Mouse (Mus musculus): ENCODE measurements at regions not wholly inside any gene's neighbourhood (a gene's known extent, or its start where the extent isn't known, plus 50 kb on each side); places are given as distances from the start of the nearest gene placed in this dataset.
"Not testable (repeated sequence)": the region's sequence is repeated elsewhere in the genome, so short reads cannot be mapped to it uniquely, and the experiment has no call there.

DNA sequence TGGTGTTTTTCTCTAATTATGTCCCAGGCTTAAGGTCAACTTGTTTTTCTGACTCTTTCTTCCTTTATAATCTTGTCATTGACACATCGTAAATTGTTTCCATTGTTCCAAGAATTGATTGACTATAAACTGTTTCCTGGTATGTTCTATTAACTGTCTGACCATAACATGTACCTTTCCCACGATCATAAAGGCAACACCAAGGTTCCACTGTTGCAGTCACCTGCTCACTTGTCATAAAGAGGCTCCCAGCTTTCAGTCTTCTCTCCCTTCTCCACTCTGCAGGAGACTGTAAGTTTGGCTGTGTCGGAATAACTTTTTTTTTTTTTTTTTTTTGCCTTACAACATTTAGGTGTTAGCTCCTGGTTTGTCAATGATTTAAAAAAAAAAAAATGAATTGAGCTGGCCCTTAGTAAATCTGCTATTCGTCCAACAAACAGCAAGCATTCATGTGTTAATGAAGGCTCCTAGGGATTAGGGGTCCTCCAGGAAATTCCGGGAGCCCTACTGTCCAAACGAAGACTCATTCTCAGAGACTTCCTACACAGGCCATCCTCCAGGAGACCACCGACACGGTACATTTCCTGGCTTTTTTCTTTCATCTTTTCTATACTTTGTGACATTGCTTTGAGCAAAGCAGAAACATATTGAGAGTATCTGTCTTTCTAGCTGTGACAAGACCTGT lies 122.2 kb upstream of the Trim24 start:
- Histone ChIP-seq H3K4me1 (ENCODE audit: control insufficient read depth, insufficient read depth, low read length) (no peaks in the 10 kb centered on the region), H3K27ac (ENCODE audit: low read depth, low read length) (no peak overlapping the region), H3K9ac (ENCODE audit: low read length) (no peak overlapping the region), H3K9me3 (ENCODE audit: control insufficient read depth, low read length) (peaks cover 2% of the 10 kb centered on the region; the same call in 1 of the 2 replicates), H3K27me3 (ENCODE audit: control insufficient read depth, insufficient read depth, low read length) (no peaks in the 10 kb centered on the region), H3K4me2 (no peak overlapping the region), H3K4me3 (ENCODE audit: low read depth, low read length) (no peak overlapping the region), H3K36me3 (ENCODE audit: control insufficient read depth, insufficient read depth, low read length) (no peaks in the 10 kb centered on the region)
- 53% methylated on average over 8 of the region's 8 CpGs for WGBS
- ATAC-seq (ENCODE audit: low FRiP score) (no peak), DNase-seq (ENCODE audit: low spot score, missing footprints) (no peak)

DNA sequence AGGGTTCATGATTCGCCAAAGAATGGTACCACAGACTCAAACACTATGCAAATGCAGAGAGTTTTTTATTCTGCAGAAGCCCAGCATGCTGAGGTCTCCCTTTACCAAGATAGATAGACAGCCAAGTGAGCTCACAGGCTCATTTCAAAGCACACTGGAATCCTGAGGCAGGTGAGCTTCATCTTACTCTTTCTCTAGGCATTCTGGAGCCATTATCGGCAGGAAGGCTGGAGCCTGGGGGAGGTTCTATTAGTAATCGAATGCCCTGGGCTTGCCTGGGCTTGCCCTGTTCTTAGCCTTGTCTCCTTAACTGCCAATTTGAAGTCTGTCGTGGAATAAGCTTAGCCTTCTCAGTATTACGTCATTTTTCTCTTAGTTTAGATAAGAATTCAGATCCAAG lies 121.6 kb upstream of the Trim24 start:
- no peak for ATAC-seq (ENCODE audit: low FRiP score)
- H3K4me3 ChIP-seq (ENCODE audit: low read depth, low read length): no peak overlapping the region
- no peaks in the 10 kb centered on the region for H3K4me1 ChIP-seq (ENCODE audit: control insufficient read depth, insufficient read depth, low read length)
- 87% methylated on average over 5 of the region's 5 CpGs for WGBS
- H3K9me3 ChIP-seq (ENCODE audit: control insufficient read depth, low read length): peaks cover 2% of the 10 kb centered on the region; the same call in 1 of the 2 replicates
- DNase-seq (ENCODE audit: low spot score, missing footprints): no peak
- H3K36me3 ChIP-seq (ENCODE audit: control insufficient read depth, insufficient read depth, low read length): no peaks in the 10 kb centered on the region
- H3K4me2 ChIP-seq: no peak overlapping the region
- H3K9ac ChIP-seq (ENCODE audit: low read length): no peak overlapping the region
- H3K27me3 ChIP-seq (ENCODE audit: control insufficient read depth, insufficient read depth, low read length): no peaks in the 10 kb centered on the region
- H3K27ac ChIP-seq (ENCODE audit: low read depth, low read length): no peak overlapping the region

DNA sequence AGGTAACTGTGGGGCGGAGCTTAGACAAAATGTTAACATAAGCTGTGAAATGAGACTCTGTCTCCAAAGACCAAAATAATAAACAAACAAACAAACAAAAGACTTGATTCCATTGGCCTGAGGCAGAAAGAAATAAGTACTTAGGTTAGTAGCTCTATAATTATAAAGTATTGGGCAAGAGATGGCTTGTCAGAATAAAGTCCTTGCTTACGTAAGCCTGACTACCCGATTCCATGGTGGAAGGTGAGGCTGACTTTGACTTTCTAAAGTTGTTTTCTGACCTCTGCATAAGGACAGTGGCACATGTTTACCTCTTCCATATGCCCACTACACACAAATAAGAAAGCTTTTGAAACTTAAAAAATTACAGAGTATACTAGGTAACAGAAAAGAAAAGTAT lies 120.3 kb upstream of the Trim24 start:
- Histone ChIP-seq H3K36me3 (ENCODE audit: control insufficient read depth, insufficient read depth, low read length) (no peaks in the 10 kb centered on the region), H3K27ac (ENCODE audit: low read depth, low read length) (no peak overlapping the region), H3K4me3 (ENCODE audit: low read depth, low read length) (no peak overlapping the region), H3K9ac (ENCODE audit: low read length) (no peak overlapping the region), H3K9me3 (ENCODE audit: control insufficient read depth, low read length) (peaks cover 2% of the 10 kb centered on the region; the same call in 1 of the 2 replicates), H3K27me3 (ENCODE audit: control insufficient read depth, insufficient read depth, low read length) (no peaks in the 10 kb centered on the region), H3K4me2 (no peak overlapping the region), H3K4me1 (ENCODE audit: control insufficient read depth, insufficient read depth, low read length) (no peaks in the 10 kb centered on the region)
- ATAC-seq (ENCODE audit: low FRiP score): no peak
- DNase-seq (ENCODE audit: low spot score, missing footprints): no peak
- 98% methylated on average over 3 of the region's 3 CpGs for WGBS

DNA sequence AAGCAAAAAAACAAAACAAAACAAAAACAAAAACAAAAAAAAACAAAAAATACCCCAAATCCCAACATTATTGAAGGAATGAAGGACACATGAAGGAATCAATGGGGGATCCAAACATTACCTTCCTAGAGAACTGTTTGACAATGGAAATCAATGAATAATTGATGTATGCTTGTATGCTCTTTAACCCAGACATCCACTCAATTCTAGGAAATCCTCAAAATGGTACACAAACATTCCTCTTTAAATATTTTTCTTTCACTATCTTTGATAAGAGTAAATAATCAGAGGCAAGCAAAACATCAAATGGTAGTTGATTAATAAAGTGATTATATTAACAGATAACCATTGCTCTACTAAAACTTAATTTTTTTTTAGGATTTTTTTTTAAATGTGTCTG lies 118.9 kb upstream of the Trim24 start:
- Histone ChIP-seq H3K27me3 (ENCODE audit: control insufficient read depth, insufficient read depth, low read length) (no peaks in the 10 kb centered on the region), H3K9me3 (ENCODE audit: control insufficient read depth, low read length) (peaks cover 2% of the 10 kb centered on the region; the same call in 1 of the 2 replicates), H3K4me2 (no peak overlapping the region), H3K4me3 (ENCODE audit: low read depth, low read length) (no peak overlapping the region), H3K27ac (ENCODE audit: low read depth, low read length) (no peak overlapping the region), H3K9ac (ENCODE audit: low read length) (no peak overlapping the region), H3K4me1 (ENCODE audit: control insufficient read depth, insufficient read depth, low read length) (no peaks in the 10 kb centered on the region), H3K36me3 (ENCODE audit: control insufficient read depth, insufficient read depth, low read length) (no peaks in the 10 kb centered on the region)
- DNase-seq (ENCODE audit: low spot score, missing footprints) (no peak), ATAC-seq (ENCODE audit: low FRiP score) (no peak)

DNA sequence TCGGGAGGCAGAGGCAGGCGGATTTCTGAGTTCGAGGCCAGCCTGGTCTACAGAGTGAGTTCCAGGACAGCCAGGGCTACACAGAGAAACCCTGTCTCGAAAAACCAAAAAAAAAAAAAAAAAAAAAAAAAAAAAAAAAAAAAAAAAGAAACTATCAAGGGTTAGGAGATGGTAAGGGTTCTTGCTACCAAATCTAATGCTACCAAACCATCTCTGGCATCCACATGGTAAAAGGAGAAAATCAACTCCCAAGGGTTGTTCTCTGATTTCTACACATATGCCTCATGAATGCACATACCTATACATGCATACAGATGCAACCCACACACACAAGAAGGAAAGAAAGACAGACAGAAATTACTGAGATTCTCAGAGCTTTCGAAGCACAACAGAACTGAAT lies 109.6 kb upstream of the Trim24 start:
- H3K36me3 ChIP-seq (ENCODE audit: control insufficient read depth, insufficient read depth, low read length); H3K4me2 ChIP-seq; DNase-seq (ENCODE audit: low spot score, missing footprints); ATAC-seq (ENCODE audit: low FRiP score); H3K27ac ChIP-seq (ENCODE audit: low read depth, low read length); H3K4me3 ChIP-seq (ENCODE audit: low read depth, low read length); H3K27me3 ChIP-seq (ENCODE audit: control insufficient read depth, insufficient read depth, low read length); H3K9me3 ChIP-seq (ENCODE audit: control insufficient read depth, low read length); H3K9ac ChIP-seq (ENCODE audit: low read length); H3K4me1 ChIP-seq (ENCODE audit: control insufficient read depth, insufficient read depth, low read length): not testable (repeated sequence)
- 94% methylated on average over 4 of the region's 5 CpGs for WGBS

DNA sequence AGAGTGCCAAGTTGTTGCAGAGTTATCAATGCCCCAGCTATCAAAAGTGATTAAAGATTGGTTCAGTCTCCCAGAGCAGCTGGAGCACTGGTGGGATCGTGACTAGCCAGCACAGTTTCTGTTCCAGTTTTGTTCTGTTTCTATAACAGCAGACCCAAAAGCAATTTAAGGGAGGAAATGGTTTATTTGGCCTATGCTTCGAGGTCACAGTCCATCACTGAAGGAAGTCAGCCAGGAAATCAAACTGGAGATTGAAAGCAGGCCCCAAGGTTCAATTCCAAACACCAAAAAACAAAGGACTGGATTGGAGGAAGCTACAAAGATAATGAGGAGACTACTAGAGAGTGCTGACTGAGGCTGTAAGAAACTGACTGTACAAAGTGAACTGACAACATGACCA lies 107.6 kb upstream of the Trim24 start:
- no peak overlapping the region for H3K4me3 ChIP-seq (ENCODE audit: low read depth, low read length)
- H3K27me3 ChIP-seq (ENCODE audit: control insufficient read depth, insufficient read depth, low read length): no peaks in the 10 kb centered on the region
- H3K4me2 ChIP-seq: no peak overlapping the region
- no peak overlapping the region for H3K27ac ChIP-seq (ENCODE audit: low read depth, low read length)
- ATAC-seq (ENCODE audit: low FRiP score) (no peak), DNase-seq (ENCODE audit: low spot score, missing footprints) (no peak)
- no peaks in the 10 kb centered on the region for H3K36me3 ChIP-seq (ENCODE audit: control insufficient read depth, insufficient read depth, low read length)
- no peaks in the 10 kb centered on the region for H3K4me1 ChIP-seq (ENCODE audit: control insufficient read depth, insufficient read depth, low read length)
- H3K9me3 ChIP-seq (ENCODE audit: control insufficient read depth, low read length): no peaks in the 10 kb centered on the region
- 82% methylated on average over 2 of the region's 2 CpGs for WGBS
- no peak overlapping the region for H3K9ac ChIP-seq (ENCODE audit: low read length)

DNA sequence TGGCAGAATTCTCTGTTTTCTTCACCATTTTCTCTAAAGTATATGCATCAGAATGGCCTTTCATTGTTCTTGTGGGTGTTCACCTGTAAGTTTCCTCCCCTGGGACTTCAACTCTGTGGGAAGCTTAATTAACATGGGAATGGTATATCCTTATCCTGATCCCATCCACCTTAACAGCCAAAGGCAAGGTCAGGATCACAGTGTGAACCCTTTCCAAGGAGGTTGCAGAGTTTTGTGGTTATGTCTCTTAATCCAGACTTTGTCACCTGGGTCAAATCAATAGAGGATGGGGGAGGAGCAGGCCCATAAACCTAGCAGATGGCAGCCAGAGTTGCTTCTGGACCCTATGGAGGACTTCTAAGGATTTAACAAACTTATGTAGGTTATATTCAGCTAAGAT lies 102.9 kb upstream of the Trim24 start:
- Histone ChIP-seq H3K4me2 (no peak overlapping the region), H3K36me3 (ENCODE audit: control insufficient read depth, insufficient read depth, low read length) (no peaks in the 10 kb centered on the region), H3K4me3 (ENCODE audit: low read depth, low read length) (no peak overlapping the region), H3K9me3 (ENCODE audit: control insufficient read depth, low read length) (no peaks in the 10 kb centered on the region), H3K27me3 (ENCODE audit: control insufficient read depth, insufficient read depth, low read length) (no peaks in the 10 kb centered on the region), H3K9ac (ENCODE audit: low read length) (no peak overlapping the region), H3K27ac (ENCODE audit: low read depth, low read length) (no peak overlapping the region), H3K4me1 (ENCODE audit: control insufficient read depth, insufficient read depth, low read length) (no peaks in the 10 kb centered on the region)
- DNase-seq (ENCODE audit: low spot score, missing footprints) (no peak), ATAC-seq (ENCODE audit: low FRiP score) (no peak)

DNA sequence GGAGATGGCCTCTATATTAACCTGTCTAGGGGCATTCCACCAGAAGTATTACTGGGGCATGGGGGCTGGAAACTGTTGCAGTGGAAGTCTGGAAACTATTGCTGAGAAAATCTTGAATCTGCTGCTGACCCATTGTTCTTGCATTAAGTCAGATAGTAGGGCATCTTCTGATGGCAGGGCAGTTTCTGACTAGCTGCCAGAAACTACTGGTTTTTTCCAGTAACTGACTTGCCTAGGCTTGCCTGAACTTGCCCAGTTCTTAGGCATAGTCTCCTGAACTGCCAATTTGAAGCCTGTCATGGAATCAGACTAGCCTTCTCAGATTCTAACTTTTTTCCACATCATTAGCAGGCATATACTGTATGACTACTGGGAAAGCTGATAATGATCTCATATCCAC lies 97.3 kb upstream of the Trim24 start:
- H3K36me3 ChIP-seq (ENCODE audit: control insufficient read depth, insufficient read depth, low read length): no peaks in the 10 kb centered on the region
- no peak overlapping the region for H3K27ac ChIP-seq (ENCODE audit: low read depth, low read length)
- H3K9me3 ChIP-seq (ENCODE audit: control insufficient read depth, low read length): no peaks in the 10 kb centered on the region
- H3K4me2 ChIP-seq: no peak overlapping the region
- no peaks in the 10 kb centered on the region for H3K4me1 ChIP-seq (ENCODE audit: control insufficient read depth, insufficient read depth, low read length)
- ATAC-seq (ENCODE audit: low FRiP score) (no peak), DNase-seq (ENCODE audit: low spot score, missing footprints) (no peak)
- H3K9ac ChIP-seq (ENCODE audit: low read length): no peak overlapping the region
- H3K27me3 ChIP-seq (ENCODE audit: control insufficient read depth, insufficient read depth, low read length): no peaks in the 10 kb centered on the region
- no peak overlapping the region for H3K4me3 ChIP-seq (ENCODE audit: low read depth, low read length)

DNA sequence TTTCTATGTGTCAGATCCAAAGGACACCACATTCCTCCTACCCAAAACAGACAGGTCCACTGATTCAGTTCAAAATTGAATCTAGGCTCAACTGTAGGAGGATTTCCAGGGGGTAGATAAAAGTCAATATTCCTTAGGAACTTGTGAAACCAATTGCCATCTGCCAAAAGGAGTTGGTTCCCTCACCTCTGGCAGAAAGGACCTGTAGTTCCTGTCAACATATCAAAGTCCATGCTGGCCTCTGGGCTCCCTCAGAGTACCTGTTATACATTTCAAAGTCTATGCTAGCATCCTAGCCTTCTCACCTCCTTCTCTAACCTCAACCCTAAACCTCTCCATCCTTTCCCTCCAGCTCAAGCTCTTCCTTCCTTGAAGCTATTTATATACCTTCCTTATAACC lies 95.5 kb upstream of the Trim24 start:
- Histone ChIP-seq H3K4me2 (no peak overlapping the region), H3K27me3 (ENCODE audit: control insufficient read depth, insufficient read depth, low read length) (no peaks in the 10 kb centered on the region), H3K4me1 (ENCODE audit: control insufficient read depth, insufficient read depth, low read length) (no peaks in the 10 kb centered on the region), H3K9me3 (ENCODE audit: control insufficient read depth, low read length) (no peaks in the 10 kb centered on the region), H3K4me3 (ENCODE audit: low read depth, low read length) (no peak overlapping the region), H3K36me3 (ENCODE audit: control insufficient read depth, insufficient read depth, low read length) (no peaks in the 10 kb centered on the region), H3K9ac (ENCODE audit: low read length) (no peak overlapping the region), H3K27ac (ENCODE audit: low read depth, low read length) (no peak overlapping the region)
- no peak for DNase-seq (ENCODE audit: low spot score, missing footprints)
- ATAC-seq (ENCODE audit: low FRiP score): no peak

DNA sequence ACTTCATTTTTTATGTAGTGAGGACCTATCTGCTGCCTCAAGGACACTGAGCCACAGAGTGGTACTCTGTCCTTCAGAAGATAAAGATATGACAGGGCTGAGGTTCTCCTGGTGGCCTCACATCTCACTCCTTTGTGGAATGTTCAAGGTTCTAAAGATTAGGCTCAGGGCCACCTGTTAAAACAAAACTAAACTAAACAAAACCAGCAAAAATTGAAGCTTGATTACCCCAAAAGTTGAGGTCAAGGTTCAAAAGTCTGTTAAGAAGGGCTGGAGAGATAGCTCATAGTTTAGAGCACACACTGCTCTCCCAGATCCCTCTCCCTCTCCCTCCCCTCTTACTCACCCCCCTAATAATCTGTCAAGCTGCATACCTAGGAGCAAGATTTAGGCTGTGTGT lies 90.7 kb upstream of the Trim24 start:
- H3K9ac ChIP-seq (ENCODE audit: low read length): no peak overlapping the region
- no peaks in the 10 kb centered on the region; the same call in 1 of the 2 replicates for H3K9me3 ChIP-seq (ENCODE audit: control insufficient read depth, low read length)
- H3K27ac ChIP-seq (ENCODE audit: low read depth, low read length): no peak overlapping the region
- H3K4me3 ChIP-seq (ENCODE audit: low read depth, low read length): no peak overlapping the region
- ATAC-seq (ENCODE audit: low FRiP score) (no peak), DNase-seq (ENCODE audit: low spot score, missing footprints) (no peak)
- no peaks in the 10 kb centered on the region for H3K4me1 ChIP-seq (ENCODE audit: control insufficient read depth, insufficient read depth, low read length)
- H3K27me3 ChIP-seq (ENCODE audit: control insufficient read depth, insufficient read depth, low read length): no peaks in the 10 kb centered on the region
- H3K36me3 ChIP-seq (ENCODE audit: control insufficient read depth, insufficient read depth, low read length): no peaks in the 10 kb centered on the region
- H3K4me2 ChIP-seq: no peak overlapping the region
